Mouse (Mus musculus): ENCODE data around the gene Nisch. TPM values are rescaled to one million over a fixed set of nuclear protein-coding genes. Genes with fewer than 3 reads are reported as not detected.

Gene Nisch
- total and polyA plus RNA-seq, 2 experiments from 2014 or later: 243 to 419 TPM

DNA sequence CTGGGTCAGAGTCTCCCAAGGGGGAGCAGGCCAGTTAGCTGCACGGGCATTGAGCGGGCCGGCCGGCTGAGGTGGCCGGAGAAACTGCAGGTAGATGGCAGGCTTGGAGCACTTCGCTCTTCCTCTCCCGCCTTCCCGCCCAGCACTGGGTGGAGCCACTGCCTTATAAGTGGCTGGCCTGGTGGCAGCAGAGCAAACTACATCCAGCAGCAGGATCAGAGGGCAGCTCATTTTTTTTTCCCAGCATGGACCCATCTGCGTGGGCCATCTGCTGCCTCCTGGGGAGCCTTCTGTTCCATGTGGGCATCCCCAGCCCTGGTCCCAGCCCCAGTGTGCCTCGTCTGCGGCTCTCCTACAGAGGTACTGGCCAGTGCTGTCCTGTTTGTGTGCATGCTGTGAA is 920 bp upstream of the Nisch start, which contains the start of gene Sema3g:
Gene Sema3g, plus strand, starts transcription at position 195 of the 400 bp plus-strand sequence.
- Histone ChIP-seq H3K4me2 (ENCODE audit: low read depth, low read length) (peak within 1 kb of the TSS; percentile 25; the same call in 1 of the 2 replicates), H3K4me1 (ENCODE audit: insufficient read depth, low read length) (0 out of 2 replicates have a peak, but pooled peaks cover 3% of the 10 kb centered on the region), H3K9ac (replicated peaks; ENCODE audit: low read length) (0 out of 2 replicates have a peak within 1 kb of the TSS, but pooled peaks have one; percentile 24), H3K9me3 (ENCODE audit: low read length) (no peaks in the 10 kb centered on the region), H3K27me3 (ENCODE audit: insufficient read depth, low read length) (no peaks in the 10 kb centered on the region), H3K36me3 (ENCODE audit: insufficient read depth, low read length) (no peaks in the 10 kb centered on the region), H3K27ac (no peak within 1 kb of the TSS), H3K4me3 (ENCODE audit: low read length) (no peak within 1 kb of the TSS)
- 11% methylated on average over 11 of the region's 11 CpGs for WGBS
- DNase-seq (ENCODE audit: low spot score) (peak; percentile 71), ATAC-seq (peak; percentile 80)
- TF ChIP-seq CTCF (IDR thresholded peaks at IDR 0.05; ENCODE audit: low read depth): peak; percentile 82

DNA sequence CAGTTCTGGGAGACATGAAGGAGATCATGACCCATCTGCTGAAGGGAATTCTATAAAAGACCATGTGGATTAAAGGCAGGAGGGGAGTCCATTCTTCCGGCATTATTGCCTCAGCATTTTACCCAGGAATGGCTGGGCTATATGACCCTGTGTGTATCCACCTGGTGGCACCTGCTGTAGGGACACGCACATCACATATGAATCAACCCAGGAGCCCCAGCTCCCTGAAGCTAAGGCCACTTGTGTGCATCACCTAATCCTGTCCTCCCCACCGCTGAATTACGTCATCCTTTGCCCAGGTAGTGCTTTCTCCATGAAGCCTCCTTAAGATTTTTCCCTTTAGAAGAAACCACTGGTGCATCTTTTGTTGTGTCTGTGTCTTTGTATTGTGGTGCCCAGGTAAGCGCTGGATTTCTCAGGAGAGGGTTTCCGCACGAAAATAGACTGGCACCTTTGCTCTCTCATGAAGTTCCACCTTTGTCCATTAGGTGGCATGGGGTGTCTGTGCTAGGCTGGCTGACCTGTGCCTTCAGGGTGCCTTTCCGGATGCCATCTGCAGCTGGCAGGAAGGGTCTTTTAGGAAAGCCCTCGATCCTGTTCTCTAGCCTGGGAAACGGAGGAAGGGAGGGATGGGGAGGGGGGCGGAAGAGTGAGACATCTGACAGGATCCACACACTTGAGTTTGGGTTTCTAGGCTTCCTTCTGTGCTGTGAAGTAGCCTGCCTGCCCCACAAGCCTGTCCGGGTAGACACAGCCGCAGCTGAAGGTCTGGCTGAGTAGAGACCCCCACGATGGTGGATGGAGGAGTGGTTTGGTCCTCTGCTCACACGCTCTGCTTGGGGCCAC is 1.4 kb downstream of the Nisch start:
- 0 out of 2 replicates have a peak overlapping the region, but pooled peaks have one; percentile 11 for H3K27ac ChIP-seq
- H3K36me3 ChIP-seq (ENCODE audit: insufficient read depth, low read length): no peaks in the 10 kb centered on the region
- H3K27me3 ChIP-seq (ENCODE audit: insufficient read depth, low read length): no peaks in the 10 kb centered on the region
- WGBS: 38% methylated on average over 15 of the region's 15 CpGs
- H3K4me1 ChIP-seq (ENCODE audit: insufficient read depth, low read length): 0 out of 2 replicates have a peak, but pooled peaks cover 3% of the 10 kb centered on the region
- TF ChIP-seq CTCF (IDR thresholded peaks at IDR 0.05; ENCODE audit: low read depth): peak; percentile 96
- no peak overlapping the region for H3K4me3 ChIP-seq (ENCODE audit: low read length)
- H3K9ac ChIP-seq (replicated peaks; ENCODE audit: low read length): 0 out of 2 replicates have a peak overlapping the region, but pooled peaks have one; percentile 5
- ATAC-seq: peak; percentile 79
- no peaks in the 10 kb centered on the region for H3K9me3 ChIP-seq (ENCODE audit: low read length)
- peak overlapping the region; percentile 7; the same call in 1 of the 2 replicates for H3K4me2 ChIP-seq (ENCODE audit: low read depth, low read length)
- peak; percentile 88 for DNase-seq (ENCODE audit: low spot score)

DNA sequence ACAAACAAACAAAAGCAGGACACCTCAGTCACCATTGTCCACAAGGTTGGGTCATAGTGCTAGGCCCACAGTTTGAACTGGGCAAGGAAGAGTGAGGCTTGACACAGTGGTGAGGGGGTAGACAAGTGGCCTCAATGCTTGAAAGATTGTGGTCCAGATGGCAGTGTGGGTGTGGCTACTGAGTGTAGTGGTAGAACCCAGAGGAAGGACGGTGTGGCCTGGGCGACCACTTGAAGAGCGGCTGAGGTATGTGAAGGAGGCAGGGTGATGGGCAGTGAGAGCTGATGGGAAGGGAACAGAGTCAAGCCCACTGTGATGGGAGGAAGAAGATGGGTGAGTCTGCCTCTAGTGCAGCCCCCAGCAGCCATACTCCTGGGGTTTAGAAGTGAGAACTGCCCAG is 2.1 kb downstream of the Nisch start:
- Histone ChIP-seq H3K36me3 (ENCODE audit: insufficient read depth, low read length) (no peaks in the 10 kb centered on the region), H3K9ac (replicated peaks; ENCODE audit: low read length) (no peak overlapping the region), H3K4me2 (ENCODE audit: low read depth, low read length) (no peak overlapping the region), H3K27ac (no peak overlapping the region), H3K4me1 (ENCODE audit: insufficient read depth, low read length) (0 out of 2 replicates have a peak, but pooled peaks cover 3% of the 10 kb centered on the region), H3K4me3 (ENCODE audit: low read length) (no peak overlapping the region), H3K9me3 (ENCODE audit: low read length) (no peaks in the 10 kb centered on the region), H3K27me3 (ENCODE audit: insufficient read depth, low read length) (no peaks in the 10 kb centered on the region)
- DNase-seq (ENCODE audit: low spot score): no peak
- no peak for TF ChIP-seq CTCF (IDR thresholded peaks at IDR 0.05; ENCODE audit: low read depth)
- ATAC-seq: no peak
- 83% methylated on average over 3 of the region's 3 CpGs for WGBS

DNA sequence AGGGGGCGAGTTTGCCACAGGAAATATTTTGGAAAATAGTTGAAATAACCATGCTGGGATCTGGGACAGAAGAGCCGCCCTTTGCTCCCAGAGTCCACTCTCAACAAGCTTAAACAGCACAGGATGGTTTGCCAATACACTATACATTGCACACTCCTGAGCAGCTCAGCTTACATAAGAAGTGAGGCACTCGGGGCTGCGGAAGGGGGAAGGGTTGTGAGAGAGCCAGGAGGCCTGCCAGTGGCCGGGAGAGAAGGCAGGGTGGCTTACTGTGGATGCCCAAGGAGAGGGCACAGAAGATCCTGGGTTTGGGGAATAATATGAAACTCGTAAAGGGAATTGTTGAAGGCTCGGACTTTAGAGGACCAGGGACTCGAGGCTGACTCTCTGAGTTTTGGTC is 2.9 kb downstream of the Nisch start:
- ATAC-seq (no peak), DNase-seq (ENCODE audit: low spot score) (no peak)
- Histone ChIP-seq H3K36me3 (ENCODE audit: insufficient read depth, low read length) (no peaks in the 10 kb centered on the region), H3K4me3 (ENCODE audit: low read length) (no peak overlapping the region), H3K27ac (no peak overlapping the region), H3K4me1 (ENCODE audit: insufficient read depth, low read length) (0 out of 2 replicates have a peak, but pooled peaks cover 3% of the 10 kb centered on the region), H3K4me2 (ENCODE audit: low read depth, low read length) (no peak overlapping the region), H3K9ac (replicated peaks; ENCODE audit: low read length) (no peak overlapping the region), H3K27me3 (ENCODE audit: insufficient read depth, low read length) (no peaks in the 10 kb centered on the region), H3K9me3 (ENCODE audit: low read length) (no peaks in the 10 kb centered on the region)
- 71% methylated on average over 8 of the region's 8 CpGs for WGBS
- TF ChIP-seq CTCF (IDR thresholded peaks at IDR 0.05; ENCODE audit: low read depth): no peak

DNA sequence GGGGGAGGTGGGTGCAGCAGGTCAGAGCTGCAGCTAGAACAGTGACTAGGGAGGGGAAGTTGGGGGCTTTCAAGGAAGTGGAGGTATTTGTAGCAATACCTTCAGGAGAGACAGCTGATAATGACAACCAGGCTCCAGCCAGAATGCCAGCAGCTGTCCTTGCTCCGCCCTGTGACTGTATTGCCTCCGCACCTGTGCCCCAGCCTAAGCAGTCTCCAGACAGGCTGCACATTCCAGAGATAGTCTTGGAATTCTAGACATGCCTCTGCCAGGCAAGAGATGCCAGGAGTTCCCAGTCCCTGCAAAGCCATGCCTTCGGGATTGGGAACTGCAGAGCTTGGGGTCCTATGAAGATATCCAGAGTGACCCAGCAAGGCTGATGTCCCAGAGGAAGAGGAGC is 4.2 kb downstream of the Nisch start:
- Histone ChIP-seq H3K4me2 (ENCODE audit: low read depth, low read length) (no peak overlapping the region), H3K27me3 (ENCODE audit: insufficient read depth, low read length) (no peaks in the 10 kb centered on the region), H3K4me3 (ENCODE audit: low read length) (no peak overlapping the region), H3K27ac (no peak overlapping the region), H3K36me3 (ENCODE audit: insufficient read depth, low read length) (no peaks in the 10 kb centered on the region), H3K4me1 (ENCODE audit: insufficient read depth, low read length) (0 out of 2 replicates have a peak, but pooled peaks cover 2% of the 10 kb centered on the region), H3K9ac (replicated peaks; ENCODE audit: low read length) (no peak overlapping the region), H3K9me3 (ENCODE audit: low read length) (no peaks in the 10 kb centered on the region)
- 86% methylated on average over 3 of the region's 3 CpGs for WGBS
- ATAC-seq (no peak), DNase-seq (ENCODE audit: low spot score) (no peak)
- TF ChIP-seq CTCF (IDR thresholded peaks at IDR 0.05; ENCODE audit: low read depth): no peak

DNA sequence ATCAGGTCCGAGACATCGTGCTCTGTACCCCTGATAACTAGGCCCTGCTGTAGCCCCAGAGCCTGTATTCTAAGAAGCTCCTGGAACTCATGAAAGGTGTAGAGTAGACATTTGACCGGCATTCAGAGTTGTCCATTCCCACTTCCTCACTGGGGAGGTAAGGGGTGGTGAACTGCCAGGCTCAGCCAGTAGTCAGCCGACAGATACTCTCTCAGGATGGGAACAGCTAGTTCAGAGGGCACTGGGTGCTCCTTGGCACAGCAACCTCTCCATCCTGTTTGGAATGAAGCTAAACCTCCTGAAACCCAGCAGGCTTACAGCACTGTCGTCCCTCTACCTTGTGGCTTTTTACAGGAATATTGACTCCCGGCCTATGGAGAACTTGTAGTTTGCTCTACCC is 4.9 kb downstream of the Nisch start:
- no peaks in the 10 kb centered on the region for H3K27me3 ChIP-seq (ENCODE audit: insufficient read depth, low read length)
- no peak for DNase-seq (ENCODE audit: low spot score)
- no peak overlapping the region for H3K4me2 ChIP-seq (ENCODE audit: low read depth, low read length)
- no peak overlapping the region for H3K4me3 ChIP-seq (ENCODE audit: low read length)
- H3K9me3 ChIP-seq (ENCODE audit: low read length): no peaks in the 10 kb centered on the region
- H3K4me1 ChIP-seq (ENCODE audit: insufficient read depth, low read length): peaks cover 3% of the 10 kb centered on the region; the same call in 1 of the 2 replicates
- H3K36me3 ChIP-seq (ENCODE audit: insufficient read depth, low read length): no peaks in the 10 kb centered on the region
- TF ChIP-seq CTCF (IDR thresholded peaks at IDR 0.05; ENCODE audit: low read depth): no peak
- no peak overlapping the region for H3K27ac ChIP-seq
- ATAC-seq: no peak
- 94% methylated on average over 6 of the region's 6 CpGs for WGBS
- H3K9ac ChIP-seq (replicated peaks; ENCODE audit: low read length): no peak overlapping the region
